Comparison of ENCODE assay signal across 10 mouse cellular contexts in the genomic region with DNA sequence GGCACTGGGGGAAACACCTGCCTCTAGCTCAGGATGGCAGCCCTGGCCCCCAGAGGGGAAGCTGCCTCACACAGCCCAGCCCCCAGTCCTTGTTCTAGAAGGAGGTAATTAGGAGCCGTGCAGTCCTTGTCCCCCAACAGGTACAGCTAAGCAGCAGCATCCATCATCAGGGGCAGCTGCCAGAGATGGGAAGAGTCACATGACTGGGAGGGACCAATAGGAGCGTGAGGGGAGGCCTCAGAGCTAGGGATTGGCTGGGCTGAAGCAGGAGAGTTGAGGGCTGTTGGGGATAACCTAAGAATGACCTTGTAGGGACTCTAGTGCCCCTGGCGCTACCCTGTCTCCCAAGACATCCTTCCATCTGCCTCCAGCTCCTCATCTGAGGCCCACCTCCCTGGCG. TPM values are rescaled to one million over a fixed set of nuclear protein-coding genes. Genes with fewer than 3 reads are reported as not detected.
DNase-seq lines count a peak whose midpoint lies in the region; ATAC-seq and TF ChIP-seq lines count a peak whose summit lies in the region.
"Had no signal": no experiment of that assay in that cellular context is flagged by ENCODE, and none has a peak within 500 bp of the region (broad histone marks: within the 10 kb centered on the region; RNA-seq: fewer than 3 reads in every experiment).

No protein-coding gene starts in this region.

- TF ChIP-seq CTCF in cerebellum, adult 2 months (IDR thresholded peaks at IDR 0.05; ENCODE audit: borderline replicate concordance, insufficient read depth, low read depth, low read length), result no peak

- H3K27me3 ChIP-seq in forebrain, embryonic 11.5 days (ENCODE audit: control insufficient read depth, insufficient read depth, low read length), result peaks cover 2% of the 10 kb centered on the region; the same call in 1 of the 2 replicates
- peaks cover 99% of the 10 kb centered on the region for H3K27me3 ChIP-seq in forebrain, embryonic 10.5 days (ENCODE audit: poor library complexity, severe bottlenecking)
- peaks cover 7% of the 10 kb centered on the region; the same call in 1 of the 2 replicates for H3K27me3 ChIP-seq in forebrain, embryonic 16.5 days (replicated peaks; ENCODE audit: control insufficient read depth, insufficient read depth, low read length)
- no peaks in the 10 kb centered on the region; the same call in none of the 2 replicates for H3K27me3 ChIP-seq in midbrain, embryonic 11.5 days (ENCODE audit: control insufficient read depth, insufficient read depth, low read length)
- no peaks in the 10 kb centered on the region for H3K27me3 ChIP-seq in cerebellum, adult 2 months (ENCODE audit: control insufficient read depth, insufficient read depth, low read length)

- WGBS in forebrain, embryonic 11.5 days, result 13% methylated on average over 4 of the region's 4 CpGs
- 8% methylated on average over 4 of the region's 4 CpGs for WGBS in forebrain, embryonic 10.5 days
- 15% methylated on average over 4 of the region's 4 CpGs for WGBS in forebrain, embryonic 16.5 days
- 15% methylated on average over 4 of the region's 4 CpGs for WGBS in midbrain, embryonic 11.5 days
- WGBS in cerebellum, adult 2 months, result 56% methylated on average over 4 of the region's 4 CpGs

- no peak overlapping the region for H3K4me3 ChIP-seq in forebrain, embryonic 11.5 days (ENCODE audit: low read depth, low read length)
- H3K4me3 ChIP-seq in forebrain, embryonic 10.5 days, result no peak overlapping the region
- no peak overlapping the region for H3K4me3 ChIP-seq in ES-E14 (ENCODE audit: insufficient read depth in 1 of 2, low read depth in 1 of 2, low read length in 2 of 2, poor library complexity in 1 of 2, severe bottlenecking in 1 of 2)
- H3K4me3 ChIP-seq in forebrain, embryonic 16.5 days (replicated peaks; ENCODE audit: low read length), result no peak overlapping the region
- no peak overlapping the region for H3K4me3 ChIP-seq in midbrain, embryonic 11.5 days (ENCODE audit: low read depth, low read length)
- no peak overlapping the region for H3K4me3 ChIP-seq in cerebellum, adult 2 months (replicated peaks; ENCODE audit: insufficient read depth, low read depth, low read length)
- H3K4me3 ChIP-seq: heart, embryonic 13.5 days; liver, embryonic 13.5 days had no signal

- H3K9ac ChIP-seq in forebrain, embryonic 11.5 days (ENCODE audit: low read length), result no peak overlapping the region
- H3K9ac ChIP-seq in ES-E14 (ENCODE audit: insufficient read depth, low read depth, low read length, poor library complexity, severe bottlenecking), result no peak overlapping the region
- no peak overlapping the region for H3K9ac ChIP-seq in forebrain, embryonic 16.5 days (replicated peaks; ENCODE audit: low read depth, low read length)
- no peak overlapping the region for H3K9ac ChIP-seq in midbrain, embryonic 11.5 days (ENCODE audit: low read length)
- H3K9ac ChIP-seq: heart, embryonic 13.5 days; liver, embryonic 13.5 days had no signal

- no peaks in the 10 kb centered on the region for H3K9me3 ChIP-seq in forebrain, embryonic 11.5 days (ENCODE audit: control insufficient read depth, low read length)
- H3K9me3 ChIP-seq in forebrain, embryonic 10.5 days, result no peaks in the 10 kb centered on the region
- H3K9me3 ChIP-seq in ES-E14 (ENCODE audit: control insufficient read depth, insufficient read depth, low read depth, low read length), result no peaks in the 10 kb centered on the region
- H3K9me3 ChIP-seq in forebrain, embryonic 16.5 days (ENCODE audit: control insufficient read depth, low read length), result no peaks in the 10 kb centered on the region
- no peaks in the 10 kb centered on the region for H3K9me3 ChIP-seq in midbrain, embryonic 11.5 days (ENCODE audit: control insufficient read depth, low read length)
- H3K9me3 ChIP-seq: liver, embryonic 13.5 days had no signal

- no peak for TF ChIP-seq POLR2A in cerebellum, adult 2 months (IDR thresholded peaks at IDR 0.05; ENCODE audit: borderline replicate concordance, insufficient read depth, low read length)

- peak; percentile 73 for ATAC-seq in forebrain, embryonic 11.5 days (replicated peaks; ENCODE audit: low FRiP score)
- peak; percentile 43; the same call in 1 of the 2 replicates for ATAC-seq in forebrain, embryonic 16.5 days
- peak; percentile 81 for ATAC-seq in midbrain, embryonic 11.5 days (ENCODE audit: low FRiP score)

- in situ Hi-C loops in ES-E14 (cut with MboI; ENCODE audit: low sequenced_read_pairs in 2 of 2, unreplicated experiment in 2 of 2), result no loop called here

- H3K4me1 ChIP-seq in forebrain, embryonic 11.5 days (replicated peaks; ENCODE audit: control insufficient read depth, insufficient read depth, low read length), result 0 out of 2 replicates have a peak, but pooled peaks cover 4% of the 10 kb centered on the region
- peaks cover 22% of the 10 kb centered on the region for H3K4me1 ChIP-seq in forebrain, embryonic 10.5 days
- peaks cover 2 to 15% of the 10 kb centered on the region in 2 experiments; a peak in 3 of 4 replicates for H3K4me1 ChIP-seq in ES-E14 (ENCODE audit: control insufficient read depth in 2 of 2, insufficient read depth in 2 of 2, low read length in 2 of 2, poor library complexity in 1 of 2)
- H3K4me1 ChIP-seq in forebrain, embryonic 16.5 days (replicated peaks; ENCODE audit: control insufficient read depth, insufficient read depth, low read length), result peaks cover 15% of the 10 kb centered on the region
- H3K4me1 ChIP-seq in midbrain, embryonic 11.5 days (ENCODE audit: control insufficient read depth, insufficient read depth, low read length), result peaks cover 11% of the 10 kb centered on the region; the same call in 1 of the 2 replicates
- no peaks in the 10 kb centered on the region for H3K4me1 ChIP-seq in cerebellum, adult 2 months (ENCODE audit: control insufficient read depth, insufficient read depth, low read length)
- H3K4me1 ChIP-seq: liver, embryonic 13.5 days had no signal

- H3K4me2 ChIP-seq in forebrain, embryonic 11.5 days (ENCODE audit: low read depth, low read length, severe bottlenecking), result no peak overlapping the region
- H3K4me2 ChIP-seq in forebrain, embryonic 16.5 days (ENCODE audit: low read length), result no peak overlapping the region
- H3K4me2 ChIP-seq in midbrain, embryonic 11.5 days, result no peak overlapping the region
- H3K4me2 ChIP-seq: heart, embryonic 13.5 days; liver, embryonic 13.5 days had no signal

- H3K36me3 ChIP-seq in forebrain, embryonic 11.5 days (ENCODE audit: control insufficient read depth, insufficient read depth, low read length), result no peaks in the 10 kb centered on the region
- no peaks in the 10 kb centered on the region for H3K36me3 ChIP-seq in forebrain, embryonic 10.5 days (replicated peaks)
- H3K36me3 ChIP-seq in ES-E14 (ENCODE audit: control insufficient read depth, insufficient read depth, low read length, poor library complexity, severe bottlenecking), result no peaks in the 10 kb centered on the region
- H3K36me3 ChIP-seq in forebrain, embryonic 16.5 days (ENCODE audit: control insufficient read depth, insufficient read depth), result no peaks in the 10 kb centered on the region
- no peaks in the 10 kb centered on the region for H3K36me3 ChIP-seq in midbrain, embryonic 11.5 days (ENCODE audit: control insufficient read depth, insufficient read depth, low read length)
- H3K36me3 ChIP-seq: heart, embryonic 13.5 days; liver, embryonic 13.5 days had no signal

- H3K27ac ChIP-seq in forebrain, embryonic 11.5 days (ENCODE audit: low read depth, low read length), result no peak overlapping the region
- H3K27ac ChIP-seq in forebrain, embryonic 10.5 days, result no peak overlapping the region
- H3K27ac ChIP-seq in ES-E14 (ENCODE audit: insufficient read depth, low read depth, low read length, poor library complexity, severe bottlenecking), result no peak overlapping the region
- no peak overlapping the region for H3K27ac ChIP-seq in forebrain, embryonic 16.5 days (ENCODE audit: low read length)
- no peak overlapping the region for H3K27ac ChIP-seq in midbrain, embryonic 11.5 days (ENCODE audit: low read depth, low read length)
- no peak overlapping the region for H3K27ac ChIP-seq in cerebellum, adult 2 months (ENCODE audit: insufficient read depth, low read length)
- H3K27ac ChIP-seq: heart, embryonic 13.5 days; liver, embryonic 13.5 days had no signal

- DNase-seq in forebrain, embryonic 11.5 days (ENCODE audit: low spot score), result peak; percentile 61
- DNase-seq in forebrain, embryonic 10.5 days (ENCODE audit: extremely low spot score, low spot score), result no peak
- peak; percentile 68 for DNase-seq in ES-E14 (ENCODE audit: low read depth, low spot score)
- DNase-seq in midbrain, embryonic 11.5 days (ENCODE audit: low spot score, missing footprints), result no peak
- DNase-seq in cerebellum, adult 2 months, result no peak
- DNase-seq in right cerebral cortex, adult 2 months (ENCODE audit: low spot score in 2 of 2), result no peak
- no peak for DNase-seq in heart, adult 11 months
- DNase-seq: liver, embryonic 13.5 days had no signal

TF ChIP-seq in ES-E14, 5 proteins besides CTCF, POLR2A, EP300 and RAD21:
- TF ChIP-seq CHD2 (IDR thresholded peaks at IDR 0.05; ENCODE audit: low read depth, low read length) (0 out of 2 replicates have a peak, but pooled peaks have one; percentile 31), MAFK (IDR thresholded peaks at IDR 0.05; ENCODE audit: insufficient read depth, low read depth, low read length) (no peak), ZC3H11A (IDR thresholded peaks at IDR 0.05; ENCODE audit: borderline replicate concordance, low read depth, low read length) (no peak), ZNF384 (IDR thresholded peaks at IDR 0.05; ENCODE audit: low read depth, low read length) (no peak)

RNA-seq across cellular contexts. Expression of gene Smug1, which starts 33.1 kb away (rescaled TPM):
- 20.5 and 23.3 TPM in 2 replicates for polyA plus RNA-seq in forebrain, embryonic 11.5 days (2014; fragmentation: Nextera tagmentation; extraction: Ambion mirVana)
- polyA plus RNA-seq in forebrain, embryonic 10.5 days (2016; fragmentation: Nextera tagmentation; extraction: Ambion mirVana), result 21.7 and 21.8 TPM in 2 replicates
- total RNA-seq in ES-E14 (2012; rRNA removed), result 7.1 and 10.6 TPM in 2 replicates
- 28.0 and 29.2 TPM in 2 replicates for polyA plus RNA-seq in forebrain, embryonic 16.5 days (2015; fragmentation: Nextera tagmentation; extraction: Ambion mirVana)
- 26.5 and 27.2 TPM in 2 replicates for polyA plus RNA-seq in midbrain, embryonic 11.5 days (2014; fragmentation: Nextera tagmentation; extraction: Ambion mirVana)
- 17.8 and 20.1 TPM in 2 replicates for polyA plus RNA-seq in cerebellum, adult 2 months (2012; rRNA removed)

Comparison
In these comparisons a context has a peak if more than half of its experiments do, and no peak if none do; other contexts are left out.
1. DNase-seq: peak in forebrain, embryonic 11.5 days (single experiment) and ES-E14 (single experiment); none in forebrain, embryonic 10.5 days (single experiment), midbrain, embryonic 11.5 days (single experiment), cerebellum, adult 2 months (0 of 2), right cerebral cortex, adult 2 months (0 of 2) and heart, adult 11 months (single experiment).
2. Peak in every context shown above with its lines, with median percentiles within 50 percentile points of each other: ATAC-seq.